Mouse (Mus musculus): Measurements from ENCODE around the gene Cpsf3. TPM values are rescaled to one million over a fixed set of nuclear protein-coding genes. Genes with fewer than 3 reads are reported as not detected.

Gene Cpsf3
- 23.3 and 26.7 TPM in 2 replicates for polyA plus RNA-seq (2012; rRNA removed)

DNA sequence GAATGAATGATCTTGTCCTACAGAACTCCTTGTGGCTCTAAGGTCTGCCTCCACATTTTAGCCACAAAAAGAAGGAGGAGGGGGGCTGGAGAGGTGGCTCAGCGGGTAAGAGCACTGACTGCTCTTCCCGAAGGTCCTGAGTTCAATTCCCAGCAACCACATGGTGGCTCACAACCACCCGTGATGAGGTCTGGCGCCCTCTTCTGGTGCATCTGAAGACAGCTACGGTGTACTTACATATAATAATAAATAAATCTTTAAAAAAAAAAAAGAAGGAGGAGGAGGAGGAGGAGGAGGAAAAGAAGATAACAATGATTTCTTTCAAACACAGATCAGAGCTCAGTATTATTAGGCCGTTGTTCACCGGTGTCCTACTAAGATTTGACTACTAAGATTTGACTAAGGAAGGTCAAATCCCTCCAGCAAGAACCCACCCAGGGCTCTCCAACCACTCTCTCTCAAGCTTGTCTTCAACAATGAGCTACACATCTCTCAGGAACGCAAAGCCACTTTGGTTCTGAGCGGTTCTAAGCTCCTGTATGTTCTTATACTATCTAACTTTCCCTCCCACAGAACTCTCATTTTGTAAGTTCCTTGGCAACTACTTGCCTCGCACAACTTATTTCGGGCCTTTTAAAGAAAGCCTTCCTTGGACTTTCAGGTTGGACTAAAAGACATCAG is at the start of gene Cpsf3:
Gene Cpsf3, plus strand, starts transcription at position 631 of the 681 bp plus-strand sequence.

DNA sequence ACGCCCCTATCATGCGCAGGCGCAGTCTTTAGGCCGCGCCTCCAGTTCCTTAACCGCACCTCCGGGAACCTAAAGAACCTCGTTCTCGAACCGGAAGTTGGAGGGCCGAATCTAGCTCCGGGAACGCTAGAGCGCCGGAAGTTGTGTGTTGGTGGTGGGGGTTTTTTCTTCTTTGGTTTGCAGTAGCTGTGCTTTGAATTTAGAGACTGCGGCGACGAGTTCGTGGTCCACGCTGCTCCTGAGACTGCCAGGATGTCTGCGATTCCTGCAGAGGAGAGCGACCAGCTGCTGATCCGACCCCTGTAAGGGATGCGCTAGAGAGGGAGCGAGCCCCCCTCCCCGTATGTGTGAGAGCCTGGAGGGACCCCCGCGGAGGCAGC is 1.0 kb downstream of the Cpsf3 start, which contains the start of gene Itgb1bp1:
Gene Itgb1bp1, minus strand, starts transcription at position 42 of the 380 bp plus-strand sequence.

DNA sequence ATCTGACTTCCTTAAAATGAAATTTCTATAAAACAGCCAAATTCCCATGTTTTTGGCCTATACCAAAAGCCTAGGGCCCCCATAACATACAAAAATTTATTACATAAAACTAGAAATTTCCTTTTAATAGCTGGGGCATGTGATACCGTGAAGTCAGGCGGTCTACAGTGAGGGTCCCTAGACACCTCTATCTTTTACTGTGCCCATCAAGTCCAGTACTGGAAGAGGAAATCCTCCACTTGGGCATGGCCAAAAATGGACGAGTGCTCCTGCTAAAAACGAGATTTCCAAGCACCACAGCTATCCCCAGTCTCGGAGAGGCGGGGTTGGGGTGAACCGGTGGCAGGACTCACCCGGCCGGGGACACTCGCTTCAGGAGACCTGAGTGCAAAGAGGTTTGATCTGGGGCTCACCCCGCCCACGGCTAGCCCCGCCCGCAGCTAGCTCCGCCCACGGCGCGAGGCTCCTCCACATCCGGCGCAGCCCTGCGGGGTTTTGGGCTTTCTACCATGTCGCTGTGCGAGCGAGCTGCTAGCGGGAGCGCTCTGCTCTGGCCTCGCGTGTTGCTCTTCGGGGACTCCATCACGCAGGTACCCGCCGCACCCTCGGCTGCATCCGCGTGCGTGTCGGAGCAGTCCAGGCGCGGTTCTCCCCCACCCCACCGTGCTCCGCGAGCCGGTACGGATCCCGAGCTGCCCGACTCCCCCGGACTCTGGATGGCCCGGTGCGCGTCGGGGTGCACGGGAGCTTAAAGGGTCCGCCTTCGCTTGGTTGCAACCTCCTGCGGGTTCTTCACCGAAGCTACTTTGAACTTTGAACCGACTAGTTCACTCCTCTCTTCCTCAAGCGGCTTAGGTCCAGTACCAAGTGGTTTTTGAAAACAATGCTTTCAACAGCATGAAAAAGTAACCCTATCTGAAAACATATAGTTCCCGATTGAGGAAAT is 31.0 kb downstream of the Cpsf3 start, which contains the start of gene Iah1:
Gene Iah1, plus strand, starts transcription at position 467 of the 946 bp plus-strand sequence.

Other genes with a start within 250 kb of the Cpsf3 start
- gene Itgb1bp1, start 893 bp downstream of the Cpsf3 start, polyA plus RNA-seq (2012; rRNA removed): 10.2 and 12.2 TPM in 2 replicates
- gene Iah1, start 31.0 kb downstream of the Cpsf3 start, polyA plus RNA-seq (2012; rRNA removed): 25.1 and 29.0 TPM in 2 replicates
- gene Adam17, start 88.2 kb downstream of the Cpsf3 start, polyA plus RNA-seq (2012; rRNA removed): 9.4 and 10.8 TPM in 2 replicates
- gene Ywhaq, start 132.2 kb downstream of the Cpsf3 start, polyA plus RNA-seq (2012; rRNA removed): 72.4 and 80.7 TPM in 2 replicates

Data from liver, embryonic 14 days (tissue).